Mouse (Mus musculus): ENCODE measurements around the gene Kdsr. TPM values are rescaled to one million over a fixed set of nuclear protein-coding genes. Genes with fewer than 3 reads are reported as not detected.

The Kdsr gene
- polyA plus RNA-seq, 2 experiments, result 1.3 to 4.0 TPM

- Histone ChIP-seq H3K9me3 (ENCODE audit: control insufficient read depth, low read length) (no peaks in the 10 kb centered on the region), H3K36me3 (replicated peaks; ENCODE audit: control insufficient read depth, insufficient read depth, low read depth) (peaks cover 7% of the 10 kb centered on the region), H3K27me3 (ENCODE audit: control insufficient read depth, insufficient read depth, low read length) (no peaks in the 10 kb centered on the region), H3K4me3 (ENCODE audit: insufficient read depth in 1 of 2, low read depth in 2 of 2, low read length in 2 of 2) (no peak overlapping the region), H3K4me1 (replicated peaks; ENCODE audit: control insufficient read depth in 2 of 2, insufficient read depth in 2 of 2, low read length in 1 of 2) (no peaks in the 10 kb centered on the region), H3K27ac (no peak overlapping the region), H3K4me2 (ENCODE audit: low read depth) (no peak overlapping the region), H3K9ac (replicated peaks) (no peak overlapping the region)
- ATAC-seq (ENCODE audit: insufficient read depth) (no peak), DNase-seq (ENCODE audit: low read depth in 3 of 3, low spot score in 3 of 3) (no peak)
- 86% methylated on average over 8 of the region's 8 CpGs for WGBS (ENCODE audit: insufficient replicate concordance)
- TF ChIP-seq EP300 (IDR thresholded peaks at IDR 0.05; ENCODE audit: low read depth), result no peak
- no peak for TF ChIP-seq CTCF (IDR thresholded peaks at IDR 0.05; ENCODE audit: low read depth)
Observed at GRCm38 (mm10) chr1:106765771-106766170, 6.2 kb upstream of the Kdsr start.

GRCm38 (mm10) chr1:106764846-106765245 lies 5.3 kb upstream of the Kdsr start:
- no peak overlapping the region for H3K4me2 ChIP-seq (ENCODE audit: low read depth)
- no peak for DNase-seq (ENCODE audit: low read depth in 3 of 3, low spot score in 3 of 3)
- ATAC-seq (ENCODE audit: insufficient read depth), result no peak
- WGBS (ENCODE audit: insufficient replicate concordance), result 78% methylated on average over 2 of the region's 2 CpGs
- TF ChIP-seq CTCF (IDR thresholded peaks at IDR 0.05; ENCODE audit: low read depth), result no peak
- no peak for TF ChIP-seq EP300 (IDR thresholded peaks at IDR 0.05; ENCODE audit: low read depth)
- H3K9ac ChIP-seq (replicated peaks), result no peak overlapping the region
- no peak overlapping the region for H3K4me3 ChIP-seq (ENCODE audit: insufficient read depth in 1 of 2, low read depth in 2 of 2, low read length in 2 of 2)
- H3K4me1 ChIP-seq (replicated peaks; ENCODE audit: control insufficient read depth in 2 of 2, insufficient read depth in 2 of 2, low read length in 1 of 2), result no peaks in the 10 kb centered on the region
- H3K27me3 ChIP-seq (ENCODE audit: control insufficient read depth, insufficient read depth, low read length), result no peaks in the 10 kb centered on the region
- no peaks in the 10 kb centered on the region; the same call in 1 of the 2 replicates for H3K36me3 ChIP-seq (replicated peaks; ENCODE audit: control insufficient read depth, insufficient read depth, low read depth)
- H3K27ac ChIP-seq, result no peak overlapping the region
- no peaks in the 10 kb centered on the region for H3K9me3 ChIP-seq (ENCODE audit: control insufficient read depth, low read length)

GRCm38 (mm10) chr1:106764281-106764680 lies 4.8 kb upstream of the Kdsr start:
- no peaks in the 10 kb centered on the region for H3K27me3 ChIP-seq (ENCODE audit: control insufficient read depth, insufficient read depth, low read length)
- H3K4me3 ChIP-seq (ENCODE audit: insufficient read depth in 1 of 2, low read depth in 2 of 2, low read length in 2 of 2), result no peak overlapping the region
- WGBS (ENCODE audit: insufficient replicate concordance), result 78% methylated on average over 3 of the region's 3 CpGs
- TF ChIP-seq EP300 (IDR thresholded peaks at IDR 0.05; ENCODE audit: low read depth) (no peak), CTCF (IDR thresholded peaks at IDR 0.05; ENCODE audit: low read depth) (no peak)
- no peaks in the 10 kb centered on the region for H3K4me1 ChIP-seq (replicated peaks; ENCODE audit: control insufficient read depth in 2 of 2, insufficient read depth in 2 of 2, low read length in 1 of 2)
- no peak overlapping the region for H3K9ac ChIP-seq (replicated peaks)
- no peak for ATAC-seq (ENCODE audit: insufficient read depth)
- H3K9me3 ChIP-seq (ENCODE audit: control insufficient read depth, low read length), result no peaks in the 10 kb centered on the region
- H3K36me3 ChIP-seq (replicated peaks; ENCODE audit: control insufficient read depth, insufficient read depth, low read depth), result no peaks in the 10 kb centered on the region; the same call in 1 of the 2 replicates
- DNase-seq (ENCODE audit: low read depth in 3 of 3, low spot score in 3 of 3), result no peak
- no peak overlapping the region for H3K4me2 ChIP-seq (ENCODE audit: low read depth)
- no peak overlapping the region for H3K27ac ChIP-seq

GRCm38 (mm10) chr1:106760750-106761149 lies 1.2 kb upstream of the Kdsr start:
- WGBS (ENCODE audit: insufficient replicate concordance), result 72% methylated on average over 3 of the region's 3 CpGs
- no peak overlapping the region for H3K27ac ChIP-seq
- ATAC-seq (ENCODE audit: insufficient read depth), result no peak
- no peaks in the 10 kb centered on the region for H3K36me3 ChIP-seq (replicated peaks; ENCODE audit: control insufficient read depth, insufficient read depth, low read depth)
- TF ChIP-seq EP300 (IDR thresholded peaks at IDR 0.05; ENCODE audit: low read depth) (no peak), CTCF (IDR thresholded peaks at IDR 0.05; ENCODE audit: low read depth) (no peak)
- H3K9ac ChIP-seq (replicated peaks), result no peak overlapping the region
- H3K27me3 ChIP-seq (ENCODE audit: control insufficient read depth, insufficient read depth, low read length), result no peaks in the 10 kb centered on the region
- no peak overlapping the region for H3K4me3 ChIP-seq (ENCODE audit: insufficient read depth in 1 of 2, low read depth in 2 of 2, low read length in 2 of 2)
- H3K4me2 ChIP-seq (ENCODE audit: low read depth), result no peak overlapping the region
- no peak for DNase-seq (ENCODE audit: low read depth in 3 of 3, low spot score in 3 of 3)
- peaks cover 0 to 8% of the 10 kb centered on the region in 2 experiments; a peak in 2 of 4 replicates for H3K4me1 ChIP-seq (replicated peaks; ENCODE audit: control insufficient read depth in 2 of 2, insufficient read depth in 2 of 2, low read length in 1 of 2)
- H3K9me3 ChIP-seq (ENCODE audit: control insufficient read depth, low read length), result no peaks in the 10 kb centered on the region

GRCm38 (mm10) chr1:106758734-106759571 lies 574 bp downstream of the Kdsr start:
- WGBS (ENCODE audit: insufficient replicate concordance), result under 1% methylated on average over 34 of the region's 34 CpGs
- peak overlapping the region; percentile 84 for H3K9ac ChIP-seq (replicated peaks)
- H3K36me3 ChIP-seq (replicated peaks; ENCODE audit: control insufficient read depth, insufficient read depth, low read depth), result no peaks in the 10 kb centered on the region
- H3K9me3 ChIP-seq (ENCODE audit: control insufficient read depth, low read length), result no peaks in the 10 kb centered on the region
- peaks cover 0 to 8% of the 10 kb centered on the region in 2 experiments; a peak in 2 of 4 replicates for H3K4me1 ChIP-seq (replicated peaks; ENCODE audit: control insufficient read depth in 2 of 2, insufficient read depth in 2 of 2, low read length in 1 of 2)
- TF ChIP-seq EP300 (IDR thresholded peaks at IDR 0.05; ENCODE audit: low read depth) (no peak), CTCF (IDR thresholded peaks at IDR 0.05; ENCODE audit: low read depth) (no peak)
- no peaks in the 10 kb centered on the region for H3K27me3 ChIP-seq (ENCODE audit: control insufficient read depth, insufficient read depth, low read length)
- ATAC-seq (ENCODE audit: insufficient read depth) (peak; percentile 71), DNase-seq (ENCODE audit: low read depth in 3 of 3, low spot score in 3 of 3) (peak in 2 of 3 experiments; percentile 1 to 13)
- H3K27ac ChIP-seq, result peak overlapping the region; percentile 62
- H3K4me3 ChIP-seq (ENCODE audit: insufficient read depth in 1 of 2, low read depth in 2 of 2, low read length in 2 of 2), result peak overlapping the region; percentile 53 to 66
- peak overlapping the region; percentile 99 for H3K4me2 ChIP-seq (ENCODE audit: low read depth)
